In the genomic region with DNA sequence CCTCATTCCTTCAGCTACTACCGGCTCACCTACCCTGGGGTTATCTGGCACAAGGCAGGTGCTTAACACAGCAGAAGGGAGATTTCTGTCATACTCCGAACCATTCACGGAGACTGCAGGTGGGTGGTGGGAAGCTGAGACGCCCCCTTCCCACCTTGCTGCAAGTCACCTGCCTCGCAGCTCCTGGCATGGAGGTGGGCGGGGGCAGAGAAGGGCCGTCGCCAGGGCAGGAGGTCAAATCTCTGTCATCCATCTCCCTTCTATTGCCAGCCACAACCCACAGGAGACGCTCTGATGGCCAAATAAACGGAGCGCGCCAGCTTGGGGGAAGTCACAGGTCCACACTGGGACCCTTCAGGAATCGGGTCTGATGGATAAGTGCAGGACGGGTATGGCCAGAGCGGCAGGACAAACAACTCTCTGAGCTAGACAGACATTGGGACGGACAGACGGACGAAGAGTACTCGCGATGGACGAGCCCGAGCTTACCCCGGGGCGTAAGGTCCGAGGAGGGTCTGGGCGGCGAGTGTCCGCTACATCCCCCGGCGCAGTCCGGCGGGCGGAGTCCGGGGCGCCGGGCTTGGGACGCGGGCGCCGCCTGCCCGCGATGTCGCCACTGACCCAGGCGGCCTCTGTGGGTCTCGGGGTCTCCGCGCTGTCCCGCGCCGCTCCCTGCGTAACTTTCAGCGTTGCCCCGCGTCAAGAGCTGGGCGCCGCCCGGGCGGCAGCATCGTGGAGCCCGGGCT, we compare ENCODE assay signal across 8 mouse cellular contexts. TPM values are rescaled to one million over a fixed set of nuclear protein-coding genes. Genes with fewer than 3 reads are reported as not detected.
DNase-seq lines count a peak whose midpoint lies in the region; ATAC-seq and TF ChIP-seq lines count a peak whose summit lies in the region.

A gene (minus strand): TSS at position 535 of the 746 bp plus-strand sequence.

- ATAC-seq in frontal cortex, adult (ENCODE audit: low TSS enrichment), result no peak

- no peak for TF ChIP-seq POLR2A in spleen, adult 2 months (IDR thresholded peaks at IDR 0.05; ENCODE audit: low read depth, low read length)
- TF ChIP-seq POLR2A in small intestine, adult 2 months (IDR thresholded peaks at IDR 0.05; ENCODE audit: low read depth, low read length), result no peak

- H3K36me3 ChIP-seq in spleen, adult 2 months (ENCODE audit: control insufficient read depth, insufficient read depth, low read length), result no peaks in the 10 kb centered on the region
- no peaks in the 10 kb centered on the region for H3K36me3 ChIP-seq in limb, embryonic 10.5 days
- H3K36me3 ChIP-seq in small intestine, adult 2 months (ENCODE audit: control insufficient read depth, insufficient read depth, low read length), result no peaks in the 10 kb centered on the region

- H3K27me3 ChIP-seq in spleen, adult 2 months (ENCODE audit: control insufficient read depth, insufficient read depth, low read length), result peaks cover 25% of the 10 kb centered on the region
- peaks cover 100% of the 10 kb centered on the region for H3K27me3 ChIP-seq in limb, embryonic 10.5 days (ENCODE audit: low read depth, poor library complexity, severe bottlenecking)
- H3K27me3 ChIP-seq in small intestine, adult 2 months (ENCODE audit: control insufficient read depth, insufficient read depth, low read length), result peaks cover 60% of the 10 kb centered on the region

- no peak for DNase-seq in frontal cortex, adult 2 months (ENCODE audit: extremely low spot score in 1 of 2, low spot score in 1 of 2)
- no peak for DNase-seq in spleen, adult 2 months (ENCODE audit: low read depth in 1 of 2, low spot score in 2 of 2)
- DNase-seq in spleen, adult 12 weeks (ENCODE audit: low spot score), result no peak
- DNase-seq in limb, embryonic 10.5 days (ENCODE audit: low spot score), result no peak
- DNase-seq in cerebellum, adult 11 months, result no peak
- no peak for DNase-seq in testis, postnatal 10 days (ENCODE audit: low spot score)

- H3K9me3 ChIP-seq in limb, embryonic 10.5 days (replicated peaks), result no peaks in the 10 kb centered on the region

- no peak within 1 kb of the TSS for H3K27ac ChIP-seq in spleen, adult 2 months (ENCODE audit: insufficient read depth, low read length)
- peak within 1 kb of the TSS; percentile 79 for H3K27ac ChIP-seq in limb, embryonic 10.5 days
- H3K27ac ChIP-seq in small intestine, adult 2 months (ENCODE audit: insufficient read depth, low read depth, low read length), result no peak within 1 kb of the TSS

- peaks cover 6% of the 10 kb centered on the region; the same call in 1 of the 2 replicates for H3K4me1 ChIP-seq in spleen, adult 2 months (ENCODE audit: control insufficient read depth, insufficient read depth, insufficient read length)
- peaks cover 29% of the 10 kb centered on the region for H3K4me1 ChIP-seq in limb, embryonic 10.5 days
- 0 out of 2 replicates have a peak, but pooled peaks cover 1% of the 10 kb centered on the region for H3K4me1 ChIP-seq in small intestine, adult 2 months (ENCODE audit: control insufficient read depth, insufficient read depth, insufficient read length, low read length)

- 4% methylated on average over 60 of the region's 60 CpGs for WGBS in spleen, adult 2 months
- WGBS in limb, embryonic 10.5 days, result under 1% methylated on average over 59 of the region's 60 CpGs
- WGBS in small intestine, adult 2 months, result 2% methylated on average over 60 of the region's 60 CpGs

- peak within 1 kb of the TSS; percentile 26; the same call in 1 of the 2 replicates for H3K4me3 ChIP-seq in spleen, adult 2 months (ENCODE audit: extremely low read depth, insufficient read depth, insufficient read length)
- peak within 1 kb of the TSS; percentile 75 for H3K4me3 ChIP-seq in limb, embryonic 10.5 days
- H3K4me3 ChIP-seq in small intestine, adult 2 months (ENCODE audit: low read depth, low read length), result peak within 1 kb of the TSS; percentile 64

- no peak for TF ChIP-seq CTCF in spleen, adult 2 months (IDR thresholded peaks at IDR 0.05; ENCODE audit: extremely low read depth, insufficient read depth, insufficient read length, insufficient replicate concordance)
- TF ChIP-seq CTCF in small intestine, adult 2 months (IDR thresholded peaks at IDR 0.05; ENCODE audit: extremely low read depth, insufficient read length, insufficient replicate concordance, low read depth, low read length), result no peak

RNA-seq across cellular contexts. Expression of the gene that starts here (rescaled TPM):
- 169 and 176 TPM in 2 replicates for polyA plus RNA-seq in frontal cortex, adult 2 months (2012; rRNA removed)
- polyA plus RNA-seq in spleen, adult 2 months (2012; rRNA removed), result not detected in 2 replicates
- polyA plus RNA-seq in limb, embryonic 10.5 days (2016; fragmentation: Nextera tagmentation; extraction: Ambion mirVana), result not detected in 2 replicates
- polyA plus RNA-seq in small intestine, adult 2 months (2012; rRNA removed), result not detected in 2 replicates

Comparison
In these comparisons a context has a peak if more than half of its experiments do, and no peak if none do; other contexts are left out.
1. RNA of the gene that starts here (polyA plus RNA-seq): 169 to 176 TPM in frontal cortex, adult 2 months; not detected in spleen, adult 2 months, not detected in limb, embryonic 10.5 days and not detected in small intestine, adult 2 months; every median in the first group is over 100 times any median in the second.
2. Peak in every context shown above with its lines, with median percentiles within 50 percentile points of each other: H3K4me3 ChIP-seq.